Mouse (Mus musculus) left cerebral cortex, adult 2 months (tissue): ENCODE results near the gene Mal. TPM values are rescaled to one million over a fixed set of nuclear protein-coding genes. Genes with fewer than 3 reads are reported as not detected.
A peak's percentile ranks its signal among the peaks of the same experiment; 100 is the strongest.

Source experiments
- DNase-seq, 2 experiments: peaks; one replicate each; pipeline ENCODE4 v3.0.0; 2021 to 2022; ENCODE audit warnings: low spot score in 2 of 2, mixed read lengths in 1 of 2; ENCODE audit errors: extremely low spot score in 1 of 2
- H3K27ac ChIP-seq: fragments of 200-600 bp; 2 replicates; pipeline ENCODE4 v1.8.1; 2022
- H3K4me3 ChIP-seq: fragments of 200-600 bp; 2 replicates; pipeline ENCODE4 v1.8.1; 2022
- CTCF ChIP-seq: fragments of 200-600 bp; IDR thresholded peaks from 2 replicates; pipeline ENCODE4 v1.8.1; 2022; ENCODE audit warnings: antibody characterized with exemption, mild to moderate bottlenecking, moderate library complexity
- intact Hi-C: fragments of 180-260 bp; cut with DNase I; formaldehyde crosslinking; loops from one replicate; pipeline ENCODE4 v1.15.1; 2025
- total RNA-seq, 2 experiments: library from RNA; stranded (reverse); gene quantifications; 2 replicates each; pipeline ENCODE4 v1.2.3; 2021

Mal gene
- total RNA-seq, 2 experiments from 2014 or later: 59.8 to 65.0 TPM

GRCm38 (mm10) chr2:127586694-127587513 lies 69.6 kb downstream of the Mal start, which contains the start of the genes Zfp661 and Mrps5:
Gene Zfp661, minus strand, starts transcription at chr2:127587094.
Gene Mrps5, plus strand, starts transcription at chr2:127587222.
- Histone ChIP-seq H3K4me3 (peak within 1 kb of the TSS; percentile 97), H3K27ac (peak within 1 kb of the TSS; percentile 100)
- TF ChIP-seq CTCF: no peak; the same call in 1 of the 2 replicates
- intact Hi-C loops: no loop called here
- peak; percentile 81 for DNase-seq

GRCm38 (mm10) chr2:127584436-127584858 lies 72.0 kb downstream of the Mal start:
- H3K4me3 ChIP-seq: peak overlapping the region; percentile 90
- intact Hi-C loops: no loop called here
- H3K27ac ChIP-seq: peak overlapping the region; percentile 70; the same call in 1 of the 2 replicates
- TF ChIP-seq CTCF: no peak; the same call in 1 of the 2 replicates
- DNase-seq: peak; percentile 91 to 92

Other genes with a start within 250 kb of the Mal start
- gene Gpat2, start 231.5 kb downstream of the Mal start, total RNA-seq: under 1 TPM; 0.29 to 0.37 TPM
- gene Fahd2a, start 212.1 kb downstream of the Mal start, total RNA-seq: 10 to 100 TPM; 15.9 to 20.5 TPM
- 100 to 1,000 TPM; 114 to 126 TPM for gene Kcnip3, start 134.6 kb downstream of the Mal start, total RNA-seq
- gene Prom2, start 115.2 kb downstream of the Mal start, total RNA-seq: 1 to 10 TPM in 1 of 2 experiments, under 1 TPM in 1; 0.16 to 1.2 TPM
- 1 to 10 TPM; 6.3 to 8.1 TPM for gene Zfp661, start 69.6 kb downstream of the Mal start, total RNA-seq
- 10 to 100 TPM; 82.1 to 94.5 TPM for gene Mrps5, start 69.5 kb downstream of the Mal start, total RNA-seq
- 1 to 10 TPM; 1.4 to 1.8 TPM for gene Mall, start 73.2 kb upstream of the Mal start, total RNA-seq
- 10 to 100 TPM; 15.5 to 18.2 TPM for gene Nphp1, start 132.2 kb upstream of the Mal start, total RNA-seq
- gene Mtln, start 135.8 kb upstream of the Mal start, total RNA-seq: 10 to 100 TPM; 50.3 to 51.2 TPM
- gene Bub1, start 175.2 kb upstream of the Mal start, total RNA-seq: under 1 TPM in 1 of 2 experiments, not detected in 1; 0.16 TPM
- gene Acoxl, start 182.2 kb upstream of the Mal start, total RNA-seq: not detected